Mouse (Mus musculus) embryonic facial prominence, embryonic 15.5 days (tissue): ENCODE results near the gene Bicd2. TPM values are rescaled to one million over a fixed set of nuclear protein-coding genes. Genes with fewer than 3 reads are reported as not detected.
"Not testable (repeated sequence)": the region's sequence is repeated elsewhere in the genome, so short reads cannot be mapped to it uniquely, and the experiment has no call there.

Experiments
- ATAC-seq: fragments of 200-750 bp; cut with Nextera tagmentation; 2 replicates; pipeline ENCODE4 v1.8.0; 2017; ENCODE audit warnings: low read depth, moderate TSS enrichment; ENCODE audit not compliant: insufficient number of reproducible peaks, low FRiP score, low TSS enrichment
- H3K27ac ChIP-seq: fragments of 300-500 bp; sonication (generic); replicated peaks from 2 replicates; pipeline ENCODE4 v1.5.1; 2015; ENCODE audit warnings: mild to moderate bottlenecking, inconsistent platforms
- H3K27me3 ChIP-seq: fragments of 300-500 bp; sonication (generic); 2 replicates; pipeline ENCODE4 v1.6.1; 2015; ENCODE audit warnings: inconsistent platforms
- H3K36me3 ChIP-seq: fragments of 300-500 bp; sonication (generic); 2 replicates; pipeline ENCODE4 v1.6.1; 2015; ENCODE audit warnings: mild to moderate bottlenecking, inconsistent platforms
- H3K4me1 ChIP-seq: fragments of 300-500 bp; sonication (generic); 2 replicates; pipeline ENCODE4 v1.6.1; 2015; ENCODE audit warnings: inconsistent platforms
- H3K4me2 ChIP-seq: fragments of 300-500 bp; sonication (generic); replicated peaks from 2 replicates; pipeline ENCODE4 v1.6.1; 2015; ENCODE audit warnings: mild to moderate bottlenecking, inconsistent platforms
- H3K4me3 ChIP-seq: fragments of 300-500 bp; sonication (generic); replicated peaks from 2 replicates; pipeline ENCODE4 v1.5.1; 2015; ENCODE audit warnings: mild to moderate bottlenecking, inconsistent platforms
- H3K9ac ChIP-seq: fragments of 300-500 bp; sonication (generic); 2 replicates; pipeline ENCODE4 v1.6.1; 2015; ENCODE audit warnings: inconsistent platforms
- H3K9me3 ChIP-seq: fragments of 300-500 bp; sonication (generic); replicated peaks from 2 replicates; pipeline ENCODE4 v1.6.1; 2016; ENCODE audit warnings: inconsistent platforms
- WGBS: fragments of 180-500 bp; shearing (Covaris S2); methylation state at CpG from one replicate; pipeline ENCODE4 v1.1.7; 2015; 5-methylcytosine and 5-hydroxymethylcytosine counted together
- polyA plus RNA-seq: library from polyadenylated mRNA; unstranded; fragments of >200 nt; fragmentation: Nextera tagmentation; extraction: Ambion mirVana; gene quantifications from 2 replicates; pipeline ENCODE4 v1.2.1, GENCODE M21; 2015

Bicd2 gene
- polyA plus RNA-seq, 1 experiment from 2014 or later, result 36.0 TPM

DNA sequence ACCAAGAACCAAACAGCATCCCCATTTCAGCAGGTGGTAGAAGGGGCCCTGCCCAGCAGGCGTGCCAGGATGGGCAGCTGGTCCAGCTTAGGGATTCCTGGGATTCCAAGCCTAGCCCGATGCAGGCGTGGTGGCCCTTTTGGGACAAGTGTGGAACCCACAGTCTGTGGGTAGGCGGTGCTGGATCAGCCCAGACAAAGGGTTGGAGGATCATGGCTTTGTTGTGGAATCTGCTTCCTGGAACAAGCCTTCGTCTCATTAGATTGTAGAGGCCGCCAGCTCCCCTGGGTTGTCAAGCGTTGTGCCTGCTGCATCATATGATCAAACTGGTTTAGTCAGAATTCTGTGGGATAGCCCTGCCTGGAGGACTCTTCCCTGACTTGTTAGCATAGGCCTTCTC, 21.0 kb downstream of the Bicd2 start:
- Histone ChIP-seq H3K9me3 (no peaks in the 10 kb centered on the region), H3K27me3 (no peaks in the 10 kb centered on the region), H3K4me1 (peaks cover 39% of the 10 kb centered on the region), H3K4me3 (no peak overlapping the region), H3K4me2 (no peak overlapping the region), H3K36me3 (peaks cover under 1% of the 10 kb centered on the region; the same call in 1 of the 2 replicates), H3K9ac (no peak overlapping the region), H3K27ac (0 out of 2 replicates have a peak overlapping the region, but pooled peaks have one; percentile 34)
- 57% methylated on average over 7 of the region's 7 CpGs for WGBS
- ATAC-seq, result 0 out of 2 replicates have a peak, but pooled peaks have one; percentile 69

DNA sequence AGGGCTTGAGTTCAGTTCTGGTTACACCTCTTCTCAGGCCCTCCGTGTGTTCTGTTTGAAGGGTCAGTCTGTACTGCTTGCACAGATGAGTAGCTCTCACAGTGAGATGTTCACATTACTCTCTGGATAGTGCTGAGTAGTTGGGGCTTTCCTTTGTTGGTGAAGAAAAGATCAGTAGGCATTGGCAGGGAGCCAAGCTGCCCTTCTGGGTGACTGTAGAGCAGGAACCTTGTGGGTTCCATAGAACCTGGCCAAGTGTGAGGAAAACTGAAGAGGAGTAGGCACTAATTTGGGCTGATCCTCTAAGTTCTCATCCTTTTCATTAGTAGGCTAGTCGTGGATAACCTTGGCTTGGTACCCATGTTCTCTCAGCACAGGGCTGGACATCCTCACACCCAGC, 21.4 kb downstream of the Bicd2 start:
- WGBS, result 83% methylated on average over 2 of the region's 2 CpGs
- Histone ChIP-seq H3K9me3 (no peaks in the 10 kb centered on the region), H3K4me2 (no peak overlapping the region), H3K4me3 (no peak overlapping the region), H3K27me3 (no peaks in the 10 kb centered on the region), H3K36me3 (no peaks in the 10 kb centered on the region; the same call in 1 of the 2 replicates), H3K4me1 (peaks cover 43% of the 10 kb centered on the region), H3K27ac (0 out of 2 replicates have a peak overlapping the region, but pooled peaks have one; percentile 34), H3K9ac (no peak overlapping the region)
- ATAC-seq, result 0 out of 2 replicates have a peak, but pooled peaks have one; percentile 26

DNA sequence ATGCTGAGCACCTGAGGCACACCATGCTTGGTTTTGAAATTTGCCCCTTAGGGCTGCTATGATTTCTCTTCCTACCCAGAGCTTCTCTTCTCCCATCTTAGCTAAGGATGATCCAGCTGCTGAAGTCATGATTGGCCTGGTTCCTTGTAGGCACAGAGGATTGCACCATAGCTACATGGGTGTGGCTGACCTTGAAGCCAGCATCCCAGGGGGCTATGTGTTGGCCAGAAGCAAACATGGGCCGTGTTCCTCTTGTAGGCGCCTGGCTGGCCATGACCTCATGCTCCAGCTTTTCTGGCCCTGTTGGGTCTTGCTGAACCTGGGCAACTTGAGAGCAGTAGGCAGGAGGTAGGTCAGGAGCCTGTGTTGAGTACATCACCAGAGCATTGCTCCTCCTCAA, 23.3 kb downstream of the Bicd2 start:
- no peaks in the 10 kb centered on the region for H3K27me3 ChIP-seq
- H3K9ac ChIP-seq, result no peak overlapping the region
- H3K27ac ChIP-seq, result no peak overlapping the region
- H3K9me3 ChIP-seq, result no peaks in the 10 kb centered on the region
- H3K36me3 ChIP-seq, result peaks cover 7% of the 10 kb centered on the region; the same call in 1 of the 2 replicates
- no peak overlapping the region for H3K4me2 ChIP-seq
- no peak for ATAC-seq
- peaks cover 44% of the 10 kb centered on the region for H3K4me1 ChIP-seq
- no peak overlapping the region for H3K4me3 ChIP-seq
- 83% methylated on average over 2 of the region's 2 CpGs for WGBS

- H3K9me3 ChIP-seq, result no peaks in the 10 kb centered on the region
- H3K9ac ChIP-seq, result no peak overlapping the region
- no peaks in the 10 kb centered on the region for H3K27me3 ChIP-seq
- no peak overlapping the region for H3K4me2 ChIP-seq
- H3K27ac ChIP-seq, result no peak overlapping the region
- ATAC-seq, result no peak
- H3K4me3 ChIP-seq, result no peak overlapping the region
- WGBS, result 71% methylated on average over 4 of the region's 4 CpGs
- peaks cover 17% of the 10 kb centered on the region for H3K36me3 ChIP-seq
- peaks cover 31% of the 10 kb centered on the region for H3K4me1 ChIP-seq
These were observed 26.5 kb downstream of the Bicd2 start for GRCm38 (mm10) chr13:49367657-49368440.

DNA sequence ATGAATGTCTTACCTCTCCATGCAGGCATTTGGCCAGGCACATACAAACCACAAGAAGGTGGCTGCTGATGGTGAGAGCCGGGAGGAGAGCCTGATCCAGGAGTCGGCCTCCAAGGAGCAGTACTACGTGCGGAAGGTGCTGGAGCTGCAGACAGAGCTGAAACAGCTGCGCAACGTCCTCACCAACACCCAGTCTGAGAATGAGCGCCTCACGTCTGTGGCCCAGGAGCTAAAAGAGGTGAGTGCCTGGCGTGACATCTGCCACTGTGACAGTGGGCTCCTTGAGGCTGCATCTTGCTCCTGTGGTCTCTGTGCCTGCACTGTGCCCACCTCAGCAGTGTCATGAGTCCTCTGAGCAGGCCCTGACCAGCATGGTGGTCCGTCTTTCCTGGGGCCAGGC, 28.0 kb downstream of the Bicd2 start:
- no peaks in the 10 kb centered on the region for H3K9me3 ChIP-seq
- H3K4me2 ChIP-seq, result no peak overlapping the region
- peaks cover 28% of the 10 kb centered on the region for H3K4me1 ChIP-seq
- H3K9ac ChIP-seq, result no peak overlapping the region
- no peak for ATAC-seq
- no peak overlapping the region for H3K4me3 ChIP-seq
- H3K27ac ChIP-seq, result no peak overlapping the region
- 87% methylated on average over 10 of the region's 10 CpGs for WGBS
- H3K27me3 ChIP-seq, result no peaks in the 10 kb centered on the region
- H3K36me3 ChIP-seq, result peaks cover 17% of the 10 kb centered on the region

DNA sequence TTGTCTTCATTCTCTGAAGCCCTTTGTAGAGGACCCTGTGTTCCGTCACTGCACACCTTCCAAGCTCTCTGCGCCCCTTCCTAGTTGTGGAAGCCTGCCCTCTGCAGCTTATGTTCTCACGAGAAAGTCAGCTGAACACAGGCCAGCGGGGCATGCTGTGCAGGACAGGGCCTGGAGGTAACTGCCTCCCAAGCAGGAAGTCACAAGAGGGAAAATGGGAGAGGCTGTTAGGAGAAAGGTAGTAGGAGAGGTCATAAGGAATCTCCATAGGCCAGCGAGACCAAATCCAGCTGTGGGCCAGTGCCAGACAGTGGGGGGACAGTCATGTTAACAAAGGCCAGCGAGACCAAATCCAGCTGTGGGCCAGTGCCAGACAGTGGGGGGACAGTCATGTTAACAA, 28.8 kb downstream of the Bicd2 start:
- H3K4me2 ChIP-seq, H3K9ac ChIP-seq, H3K9me3 ChIP-seq, H3K27ac ChIP-seq, ATAC-seq, H3K27me3 ChIP-seq, H3K4me3 ChIP-seq: not testable (repeated sequence)
- Histone ChIP-seq H3K4me1 (peaks cover 21% of the 10 kb centered on the region), H3K36me3 (peaks cover 18% of the 10 kb centered on the region)
- 76% methylated on average over 6 of the region's 6 CpGs for WGBS

- Histone ChIP-seq H3K4me1 (peaks cover 16% of the 10 kb centered on the region), H3K36me3 (peaks cover 22% of the 10 kb centered on the region), H3K27ac (0 out of 2 replicates have a peak overlapping the region, but pooled peaks have one; percentile 48)
- H3K9me3 ChIP-seq, H3K4me2 ChIP-seq, H3K4me3 ChIP-seq, ATAC-seq, H3K27me3 ChIP-seq, H3K9ac ChIP-seq: not testable (repeated sequence)
- WGBS, result 67% methylated on average over 5 of the region's 5 CpGs
These were observed 29.5 kb downstream of the Bicd2 start for GRCm38 (mm10) chr13:49370916-49371315.

- Histone ChIP-seq H3K9ac (no peak overlapping the region), H3K36me3 (peaks cover 27% of the 10 kb centered on the region)
These were observed 30.1 kb downstream of the Bicd2 start for GRCm38 (mm10) chr13:49371428-49371899.

DNA sequence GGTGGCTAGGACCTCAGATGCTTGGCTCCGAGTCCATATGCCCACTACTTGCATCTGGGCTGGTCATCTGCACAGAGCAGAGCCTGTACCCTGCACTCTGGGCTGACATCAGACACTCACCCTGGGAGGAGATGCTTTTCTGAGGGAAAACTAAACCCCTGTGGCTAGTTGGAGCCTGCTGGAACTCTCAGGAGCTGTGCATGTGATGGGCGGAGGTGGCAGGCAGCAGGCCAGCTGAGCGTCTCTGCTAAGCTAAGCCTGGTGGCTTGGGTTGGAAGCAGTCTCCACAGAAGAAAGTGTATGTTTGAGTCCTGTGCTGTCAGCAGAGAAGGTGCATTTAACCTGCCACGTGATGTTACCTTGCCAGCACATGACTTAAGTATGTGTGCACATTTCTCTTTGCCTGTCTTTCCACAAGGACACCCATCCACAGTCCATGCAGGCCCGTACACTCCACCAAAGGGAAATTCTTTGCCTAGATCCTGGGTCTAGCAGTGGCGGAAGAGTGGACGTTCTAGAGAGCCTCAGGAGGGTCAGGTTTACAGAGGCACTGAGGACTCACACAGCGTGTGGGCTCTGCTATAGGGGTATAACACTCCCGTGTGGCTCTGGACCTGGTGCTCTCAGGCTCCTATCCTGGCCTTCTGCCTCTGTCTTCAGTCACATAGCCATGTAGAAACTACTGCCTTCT, 31.1 kb downstream of the Bicd2 start:
- H3K4me1 ChIP-seq, result peaks cover 8% of the 10 kb centered on the region
- no peaks in the 10 kb centered on the region for H3K9me3 ChIP-seq
- H3K27ac ChIP-seq, result 0 out of 2 replicates have a peak overlapping the region, but pooled peaks have one; percentile 4
- no peak overlapping the region for H3K4me3 ChIP-seq
- H3K9ac ChIP-seq, result no peak overlapping the region
- H3K27me3 ChIP-seq, result no peaks in the 10 kb centered on the region
- peaks cover 37% of the 10 kb centered on the region for H3K36me3 ChIP-seq
- no peak for ATAC-seq
- 87% methylated on average over 9 of the region's 9 CpGs for WGBS
- no peak overlapping the region for H3K4me2 ChIP-seq

More at GRCm38 (mm10) chr13:49371428-49371899, 30.1 kb downstream of the Bicd2 start:
- peak; percentile 51; the same call in 1 of the 2 replicates for ATAC-seq
- WGBS, result 22% methylated on average over 3 of the region's 3 CpGs
- peaks cover 12% of the 10 kb centered on the region for H3K4me1 ChIP-seq
- no peak overlapping the region for H3K4me3 ChIP-seq
- H3K4me2 ChIP-seq, result no peak overlapping the region
- H3K9me3 ChIP-seq, result no peaks in the 10 kb centered on the region
- 0 out of 2 replicates have a peak overlapping the region, but pooled peaks have one; percentile 48 for H3K27ac ChIP-seq
- no peaks in the 10 kb centered on the region for H3K27me3 ChIP-seq

GRCm38 (mm10) chr13:49374304-49374703, 32.9 kb downstream of the Bicd2 start:
- Histone ChIP-seq H3K9ac (no peak overlapping the region), H3K36me3 (peaks cover 52% of the 10 kb centered on the region), H3K4me3 (no peak overlapping the region), H3K4me1 (0 out of 2 replicates have a peak, but pooled peaks cover 4% of the 10 kb centered on the region), H3K4me2 (no peak overlapping the region), H3K27me3 (no peaks in the 10 kb centered on the region), H3K27ac (no peak overlapping the region), H3K9me3 (no peaks in the 10 kb centered on the region)
- WGBS, result 75% methylated on average over 6 of the region's 6 CpGs
- ATAC-seq, result no peak

GRCm38 (mm10) chr13:49374730-49375129, 33.3 kb downstream of the Bicd2 start:
- no peak overlapping the region for H3K4me3 ChIP-seq
- no peak for ATAC-seq
- 0 out of 2 replicates have a peak, but pooled peaks cover 4% of the 10 kb centered on the region for H3K4me1 ChIP-seq
- H3K9ac ChIP-seq, result no peak overlapping the region
- 79% methylated on average over 6 of the region's 6 CpGs for WGBS
- peaks cover 53% of the 10 kb centered on the region for H3K36me3 ChIP-seq
- no peaks in the 10 kb centered on the region for H3K9me3 ChIP-seq
- H3K27me3 ChIP-seq, result no peaks in the 10 kb centered on the region
- no peak overlapping the region for H3K4me2 ChIP-seq
- no peak overlapping the region for H3K27ac ChIP-seq
